Mouse (Mus musculus) spleen, adult 2 months (tissue): ENCODE measurements around the gene Supt7l.

ENCODE experiments used
- CTCF ChIP-seq: fragments of 200-500 bp; IDR thresholded peaks from 2 replicates; pipeline ENCODE4 v1.5.1; 2011; ENCODE audit warnings: mild to moderate bottlenecking, inconsistent platforms; ENCODE audit not compliant: insufficient read depth, insufficient read length, insufficient replicate concordance; ENCODE audit errors: extremely low read depth
- POLR2A ChIP-seq: fragments of 200-500 bp; IDR thresholded peaks from 2 replicates; pipeline ENCODE4 v1.6.1; 2011; ENCODE audit warnings: low read depth, low read length, inconsistent platforms

DNA sequence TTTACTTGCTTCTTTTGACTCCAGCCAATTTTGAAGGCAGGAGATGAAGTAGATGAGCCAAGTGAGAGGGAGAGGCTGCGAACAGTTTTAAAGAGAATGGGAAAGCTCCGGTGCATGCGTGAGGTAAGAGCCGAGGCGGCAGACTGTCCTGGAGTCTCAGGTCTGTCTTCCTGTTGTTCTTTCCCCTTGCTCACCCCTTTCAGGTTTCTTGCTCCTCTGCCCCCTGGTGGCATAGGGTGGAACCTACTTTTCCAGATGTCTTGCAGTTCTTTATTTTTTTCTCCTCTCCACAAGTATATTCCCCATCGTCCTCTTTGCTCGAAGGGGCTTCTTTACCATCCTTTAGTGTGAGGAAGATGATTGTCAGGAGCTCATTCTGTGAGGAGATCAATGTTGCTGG is 57.3 kb downstream of the Supt7l start:
- TF ChIP-seq CTCF (peak; percentile 49; the same call in 1 of the 2 replicates), POLR2A (no peak)
